Mouse (Mus musculus) heart, adult 2 months (tissue): ENCODE data around the gene Nfia.

ENCODE experiments used
- CTCF ChIP-seq: fragments of 200-600 bp; IDR thresholded peaks from 2 replicates; pipeline ENCODE4 v1.8.1; 2022; ENCODE audit warnings: antibody characterized with exemption, mild to moderate bottlenecking, moderate library complexity
- POLR2A ChIP-seq: fragments of 200-500 bp; IDR thresholded peaks from 2 replicates; pipeline ENCODE4 v1.6.1; 2011; ENCODE audit warnings: mild to moderate bottlenecking, low read depth, low read length, control low read depth; ENCODE audit not compliant: insufficient read depth

DNA sequence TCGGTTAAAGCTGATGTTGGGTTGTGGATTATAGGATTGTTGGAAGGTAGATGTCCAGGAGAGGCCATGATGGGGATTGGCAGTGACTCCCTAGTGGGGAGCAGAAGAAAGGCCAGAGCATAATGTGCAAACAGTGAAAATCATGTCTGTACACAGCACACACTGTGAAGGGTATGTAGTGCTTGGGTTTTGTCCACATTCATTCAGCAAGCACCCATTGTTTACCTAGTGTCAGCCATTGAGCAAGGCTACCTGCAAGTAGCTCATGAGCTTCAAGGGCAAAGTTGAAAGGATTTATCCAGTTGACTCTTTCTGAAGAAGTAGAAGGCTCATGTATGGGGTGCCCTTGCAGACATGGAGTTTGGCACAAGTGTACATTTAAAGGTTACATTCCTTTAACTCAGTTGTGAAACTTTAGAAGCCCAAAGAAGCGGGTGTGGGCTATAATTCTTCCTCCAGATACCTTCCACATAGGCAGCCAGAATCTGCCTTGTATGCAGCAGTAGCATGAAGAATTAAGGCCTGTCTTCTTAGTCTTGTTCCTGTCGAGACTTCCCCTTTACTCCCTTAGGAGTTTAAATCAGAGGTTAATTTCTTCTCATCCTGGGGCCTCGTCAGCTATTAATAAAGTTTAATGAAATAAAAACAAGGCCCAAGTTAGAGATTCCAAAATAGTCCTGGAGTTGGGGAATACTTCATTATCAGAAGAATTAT is 37.2 kb downstream of the Nfia start:
- TF ChIP-seq POLR2A (no peak), CTCF (no peak)
